Mouse (Mus musculus) erythroblast, embryonic 14.5 days (primary cell): ENCODE results near the gene Numa1. TPM values are rescaled to one million over a fixed set of nuclear protein-coding genes. Genes with fewer than 3 reads are reported as not detected.
"Not testable (repeated sequence)": the region's sequence is repeated elsewhere in the genome, so short reads cannot be mapped to it uniquely, and the experiment has no call there.

Source experiments
- H3K27me3 ChIP-seq: 2 replicates; pipeline ENCODE4 v1.6.1; 2012; ENCODE audit warnings: inconsistent platforms; ENCODE audit not compliant: control insufficient read depth
- H3K36me3 ChIP-seq: 2 replicates; pipeline ENCODE4 v1.6.1; 2012; ENCODE audit warnings: mild to moderate bottlenecking, inconsistent platforms; ENCODE audit not compliant: control insufficient read depth
- H3K4me1 ChIP-seq: 2 replicates; pipeline ENCODE4 v1.6.1; 2012; ENCODE audit warnings: inconsistent platforms; ENCODE audit not compliant: control insufficient read depth
- H3K4me3 ChIP-seq: replicated peaks from 2 replicates; pipeline ENCODE3; 2012; ENCODE audit warnings: moderate library complexity, mild to moderate bottlenecking, inconsistent platforms
- H3K9me3 ChIP-seq: 2 replicates; pipeline ENCODE4 v1.6.1; 2012; ENCODE audit warnings: low read length, inconsistent platforms, mixed read lengths; ENCODE audit not compliant: control insufficient read depth
- GATA1 ChIP-seq: IDR thresholded peaks from 2 replicates; pipeline ENCODE4 v1.6.1; 2012; ENCODE audit warnings: low read length, inconsistent platforms, mixed read lengths
- TAL1 ChIP-seq: IDR thresholded peaks from 3 replicates; pipeline ENCODE4 v1.6.1; 2012; ENCODE audit warnings: low read length, inconsistent platforms, mixed read lengths
- polyA plus RNA-seq: library from polyadenylated mRNA; stranded (reverse); fragments of >175 nt; gene quantifications from 2 replicates; pipeline ENCODE4 v1.2.3, GENCODE M21; 2012

Numa1 gene
- polyA plus RNA-seq, 1 experiment, result 19.8 TPM

DNA sequence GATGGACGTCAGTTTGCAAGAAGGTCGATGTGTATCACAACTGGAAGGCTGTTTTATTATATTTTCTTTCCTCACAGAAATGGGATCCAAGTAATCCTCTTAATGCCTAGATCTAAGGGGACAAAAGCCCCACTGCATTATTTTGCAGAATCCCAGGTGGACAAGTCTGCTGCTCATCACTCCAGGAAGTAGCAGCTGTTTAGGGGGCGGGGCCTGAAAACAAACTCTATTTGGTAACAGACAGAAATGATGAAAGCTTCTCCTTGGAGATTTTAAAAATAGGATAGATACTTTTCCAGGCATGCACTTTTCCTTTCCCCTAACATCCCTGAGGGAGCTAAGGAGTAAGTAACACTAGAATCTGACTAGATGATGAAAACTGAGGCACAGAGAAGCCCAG is 103.4 kb downstream of the Numa1 start:
- TF ChIP-seq TAL1 (no peak), GATA1 (no peak)
- Histone ChIP-seq H3K27me3 (no peaks in the 10 kb centered on the region), H3K36me3 (peaks cover 92% of the 10 kb centered on the region), H3K4me3 (no peak overlapping the region), H3K4me1 (no peaks in the 10 kb centered on the region), H3K9me3 (no peaks in the 10 kb centered on the region)

DNA sequence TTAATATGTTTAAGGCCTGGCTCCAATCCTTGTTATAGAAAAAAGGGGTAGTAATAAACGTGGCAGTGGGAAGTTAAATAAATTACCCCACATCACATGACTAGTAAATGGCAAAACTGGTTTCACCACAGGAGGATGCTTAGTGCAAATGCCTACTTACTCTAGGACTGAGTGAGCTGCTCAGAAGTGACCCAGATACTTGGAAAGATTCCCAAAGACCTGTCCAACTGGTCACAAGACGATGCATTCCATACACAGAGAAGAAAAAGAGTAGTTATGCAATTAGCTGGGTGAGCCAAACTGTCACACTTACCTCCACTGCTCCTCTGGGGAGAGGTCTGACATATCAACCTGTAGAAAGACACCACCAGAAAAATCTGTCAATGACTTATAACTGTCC is 108.4 kb downstream of the Numa1 start:
- TF ChIP-seq GATA1, result no peak
- no peak for TF ChIP-seq TAL1
- Histone ChIP-seq H3K36me3 (peaks cover 56% of the 10 kb centered on the region), H3K4me1 (no peaks in the 10 kb centered on the region), H3K27me3 (no peaks in the 10 kb centered on the region), H3K4me3 (no peak overlapping the region), H3K9me3 (no peaks in the 10 kb centered on the region)

DNA sequence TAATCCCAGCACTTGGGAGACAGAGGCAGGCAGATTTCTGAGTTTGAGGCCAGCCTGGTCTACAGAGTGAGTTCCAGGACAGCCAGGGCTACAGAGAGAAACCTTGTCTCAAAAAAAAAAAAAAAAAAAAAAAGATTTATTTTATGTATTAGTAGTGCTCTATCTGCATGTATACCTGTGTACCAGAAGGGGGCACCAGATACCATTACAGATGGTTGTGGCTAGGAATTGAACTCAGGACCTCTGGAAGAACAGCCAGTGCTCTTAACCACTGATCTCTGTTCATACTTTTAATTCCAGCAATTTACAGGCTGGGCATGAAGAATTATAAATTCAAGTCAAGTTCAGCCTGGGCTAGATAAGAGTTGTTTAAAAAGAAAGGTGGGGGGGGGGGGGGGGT is 114.6 kb downstream of the Numa1 start:
- H3K9me3 ChIP-seq, H3K27me3 ChIP-seq, H3K4me3 ChIP-seq, H3K4me1 ChIP-seq: not testable (repeated sequence)
- H3K36me3 ChIP-seq, result peaks cover 19% of the 10 kb centered on the region

DNA sequence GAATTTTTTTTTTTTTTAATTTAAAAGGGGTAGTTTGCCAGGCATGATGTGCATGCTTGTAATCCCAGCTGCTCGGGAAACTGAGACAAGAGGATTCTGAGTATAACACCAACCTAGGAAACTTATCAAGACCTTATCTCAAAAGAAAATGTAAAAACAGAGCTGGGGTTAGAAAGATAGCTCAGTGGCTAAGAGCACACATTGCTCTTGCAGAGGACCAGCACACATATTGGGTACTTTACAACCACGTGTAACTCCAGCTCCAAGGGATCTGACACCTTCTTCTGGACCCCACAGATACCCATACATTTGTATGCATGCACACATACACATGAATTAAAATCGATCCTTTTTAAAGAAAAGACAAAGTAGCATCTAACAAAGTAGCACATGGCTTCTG is 127.4 kb downstream of the Numa1 start:
- H3K4me1 ChIP-seq, result peaks cover 38% of the 10 kb centered on the region
- no peaks in the 10 kb centered on the region for H3K27me3 ChIP-seq
- TF ChIP-seq GATA1 (no peak), TAL1 (no peak)
- no peak overlapping the region for H3K4me3 ChIP-seq
- peaks cover 34% of the 10 kb centered on the region for H3K36me3 ChIP-seq
- no peaks in the 10 kb centered on the region for H3K9me3 ChIP-seq

DNA sequence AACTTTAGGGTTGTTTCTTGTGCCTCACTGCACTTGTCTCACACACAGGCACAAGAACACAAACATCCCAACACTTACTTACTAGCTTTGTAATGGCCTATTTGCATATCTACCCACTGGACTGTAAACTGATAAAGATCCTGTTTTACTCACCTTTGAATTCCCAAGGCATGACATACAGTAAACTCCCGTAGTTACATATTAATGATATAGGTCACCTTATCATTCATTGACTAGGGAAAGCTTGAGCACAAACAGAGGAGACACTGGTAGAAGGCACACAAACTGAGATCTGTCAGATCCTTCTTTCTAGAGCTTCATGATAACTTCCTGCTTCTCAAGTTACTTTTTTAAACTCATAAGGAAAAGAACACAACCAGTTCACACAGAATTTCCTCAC is 128.3 kb downstream of the Numa1 start:
- H3K36me3 ChIP-seq, result peaks cover 30% of the 10 kb centered on the region
- no peaks in the 10 kb centered on the region for H3K9me3 ChIP-seq
- H3K4me1 ChIP-seq, result peaks cover 44% of the 10 kb centered on the region
- H3K4me3 ChIP-seq, result no peak overlapping the region
- H3K27me3 ChIP-seq, result no peaks in the 10 kb centered on the region
- no peak for TF ChIP-seq TAL1
- TF ChIP-seq GATA1, result no peak

DNA sequence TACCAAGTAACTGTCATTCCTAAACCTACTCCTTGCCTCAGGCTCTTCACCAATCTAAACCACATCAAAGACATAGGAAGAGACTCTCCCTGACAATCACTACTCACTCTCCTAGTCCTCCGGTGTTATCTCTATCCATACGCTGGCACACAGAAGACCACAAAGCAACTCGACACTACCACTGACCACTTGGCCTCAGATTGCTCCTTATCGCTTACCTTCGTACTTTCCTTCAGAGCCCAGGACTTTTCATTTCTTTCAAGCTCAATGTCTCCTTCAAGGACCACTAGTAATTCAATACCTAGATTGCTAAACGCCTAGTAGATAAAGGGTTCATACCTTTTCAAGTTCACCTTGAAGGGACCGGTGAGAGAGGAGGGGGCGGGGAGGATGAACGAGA is 130.0 kb downstream of the Numa1 start:
- TF ChIP-seq TAL1 (no peak), GATA1 (no peak)
- Histone ChIP-seq H3K27me3 (no peaks in the 10 kb centered on the region), H3K4me1 (peaks cover 52% of the 10 kb centered on the region), H3K36me3 (peaks cover 28% of the 10 kb centered on the region), H3K9me3 (no peaks in the 10 kb centered on the region), H3K4me3 (peak overlapping the region; percentile 86)

Other genes starting within 250 kb of the Numa1 start
- gene Phox2a, start 115.8 kb upstream of the Numa1 start, polyA plus RNA-seq, result not detected in 2 replicates
- 0.50 and 1.3 TPM in 2 replicates for gene Inppl1, start 95.9 kb upstream of the Numa1 start, polyA plus RNA-seq
- not detected in 2 replicates for gene Folr2, start 76.9 kb upstream of the Numa1 start, polyA plus RNA-seq
- 4.8 and 5.8 TPM in 2 replicates for gene Anapc15, start 70.4 kb upstream of the Numa1 start, polyA plus RNA-seq
- gene Folr1, start 63.3 kb upstream of the Numa1 start, polyA plus RNA-seq, result not detected in 2 replicates
- 10.4 and 12.4 TPM in 2 replicates for gene Lamtor1, start 28.2 kb upstream of the Numa1 start, polyA plus RNA-seq
- not detected in 2 replicates for gene Tomt, start 27.8 kb upstream of the Numa1 start, polyA plus RNA-seq
- gene Lrrc51, start 216 bp upstream of the Numa1 start, polyA plus RNA-seq, result not detected in 2 replicates
- 0.67 and 1.0 TPM in 2 replicates for gene Il18bp, start 84.6 kb downstream of the Numa1 start, polyA plus RNA-seq
- gene Rnf121, start 131.4 kb downstream of the Numa1 start, polyA plus RNA-seq, result 0.12 and 0.34 TPM in 2 replicates
- 2.0 TPM in 2 replicates for gene Xndc1, start 131.4 kb downstream of the Numa1 start, polyA plus RNA-seq
- not detected in 2 replicates for gene Xntrpc, start 131.6 kb downstream of the Numa1 start, polyA plus RNA-seq
- gene Trpc2, start 149.0 kb downstream of the Numa1 start, polyA plus RNA-seq, result 0.15 and 0.37 TPM in 2 replicates
- not detected in 2 replicates for gene Art1, start 167.6 kb downstream of the Numa1 start, polyA plus RNA-seq
- gene Art5, start 175.4 kb downstream of the Numa1 start, polyA plus RNA-seq, result not detected in 2 replicates
- 0.02 TPM in 1 of 2 replicates, not detected in the other for gene Chrna10, start 182.7 kb downstream of the Numa1 start, polyA plus RNA-seq